Mouse (Mus musculus): ENCODE measurements around the gene St8sia1. TPM values are rescaled to one million over a fixed set of nuclear protein-coding genes. Genes with fewer than 3 reads are reported as not detected.

Gene St8sia1
- polyA plus RNA-seq, 1 experiment from 2014 or later: 2.7 TPM

- Histone ChIP-seq H3K36me3 (replicated peaks; ENCODE audit: control insufficient read depth, insufficient read depth, low read depth, low read length) (no peaks in the 10 kb centered on the region), H3K4me1 (ENCODE audit: control insufficient read depth, insufficient read depth, low read length) (no peaks in the 10 kb centered on the region), H3K4me3 (ENCODE audit: low read depth, low read length) (no peak overlapping the region), H3K9ac (replicated peaks; ENCODE audit: low read length) (no peak overlapping the region), H3K9me3 (replicated peaks; ENCODE audit: control insufficient read depth, low read length) (no peaks in the 10 kb centered on the region), H3K27ac (replicated peaks; ENCODE audit: low read depth, low read length) (no peak overlapping the region), H3K4me2 (ENCODE audit: low read depth, low read length) (no peak overlapping the region), H3K27me3 (ENCODE audit: control insufficient read depth, insufficient read depth, low read length) (no peaks in the 10 kb centered on the region)
- no peak for DNase-seq (ENCODE audit: low spot score)
- ATAC-seq (replicated peaks; ENCODE audit: insufficient number of reproducible peaks, low FRiP score, low TSS enrichment, low read depth): no peak
- 83% methylated on average over 4 of the region's 4 CpGs for WGBS
Observed at GRCm38 (mm10) chr6:142806326-142806725, 157.9 kb downstream of the St8sia1 start.

- H3K27ac ChIP-seq (replicated peaks; ENCODE audit: low read depth, low read length): no peak within 1 kb of the TSS
- no peak for ATAC-seq (replicated peaks; ENCODE audit: insufficient number of reproducible peaks, low FRiP score, low TSS enrichment, low read depth)
- H3K4me2 ChIP-seq (ENCODE audit: low read depth, low read length): no peak within 1 kb of the TSS
- no peak for DNase-seq (ENCODE audit: low spot score)
- H3K4me3 ChIP-seq (ENCODE audit: low read depth, low read length): no peak within 1 kb of the TSS
- H3K9me3 ChIP-seq (replicated peaks; ENCODE audit: control insufficient read depth, low read length): no peaks in the 10 kb centered on the region
- H3K9ac ChIP-seq (replicated peaks; ENCODE audit: low read length): no peak within 1 kb of the TSS
- no peaks in the 10 kb centered on the region for H3K4me1 ChIP-seq (ENCODE audit: control insufficient read depth, insufficient read depth, low read length)
- no peaks in the 10 kb centered on the region for H3K36me3 ChIP-seq (replicated peaks; ENCODE audit: control insufficient read depth, insufficient read depth, low read depth, low read length)
- H3K27me3 ChIP-seq (ENCODE audit: control insufficient read depth, insufficient read depth, low read length): no peaks in the 10 kb centered on the region
Observed at GRCm38 (mm10) chr6:142804402-142804801, 159.8 kb downstream of the St8sia1 start, which contains the start of gene Sult6b2. Gene Sult6b2, minus strand, starts transcription at chr6:142804502.

- H3K4me3 ChIP-seq (ENCODE audit: low read depth, low read length): no peak overlapping the region
- no peaks in the 10 kb centered on the region for H3K9me3 ChIP-seq (replicated peaks; ENCODE audit: control insufficient read depth, low read length)
- H3K9ac ChIP-seq (replicated peaks; ENCODE audit: low read length): no peak overlapping the region
- DNase-seq (ENCODE audit: low spot score) (peak; percentile 30), ATAC-seq (replicated peaks; ENCODE audit: insufficient number of reproducible peaks, low FRiP score, low TSS enrichment, low read depth) (peak; percentile 61; the same call in 1 of the 2 replicates)
- no peak overlapping the region for H3K4me2 ChIP-seq (ENCODE audit: low read depth, low read length)
- H3K4me1 ChIP-seq (ENCODE audit: control insufficient read depth, insufficient read depth, low read length): no peaks in the 10 kb centered on the region
- no peaks in the 10 kb centered on the region for H3K36me3 ChIP-seq (replicated peaks; ENCODE audit: control insufficient read depth, insufficient read depth, low read depth, low read length)
- H3K27me3 ChIP-seq (ENCODE audit: control insufficient read depth, insufficient read depth, low read length): no peaks in the 10 kb centered on the region
- WGBS: 29% methylated on average over 11 of the region's 11 CpGs
- no peak overlapping the region for H3K27ac ChIP-seq (replicated peaks; ENCODE audit: low read depth, low read length)
Observed at GRCm38 (mm10) chr6:142802617-142803525, 161.4 kb downstream of the St8sia1 start.

GRCm38 (mm10) chr6:142801687-142802086 lies 162.6 kb downstream of the St8sia1 start:
- Histone ChIP-seq H3K4me3 (ENCODE audit: low read depth, low read length) (no peak overlapping the region), H3K27me3 (ENCODE audit: control insufficient read depth, insufficient read depth, low read length) (no peaks in the 10 kb centered on the region), H3K36me3 (replicated peaks; ENCODE audit: control insufficient read depth, insufficient read depth, low read depth, low read length) (no peaks in the 10 kb centered on the region), H3K9ac (replicated peaks; ENCODE audit: low read length) (no peak overlapping the region), H3K4me2 (ENCODE audit: low read depth, low read length) (no peak overlapping the region), H3K27ac (replicated peaks; ENCODE audit: low read depth, low read length) (no peak overlapping the region), H3K4me1 (ENCODE audit: control insufficient read depth, insufficient read depth, low read length) (no peaks in the 10 kb centered on the region), H3K9me3 (replicated peaks; ENCODE audit: control insufficient read depth, low read length) (no peaks in the 10 kb centered on the region)
- ATAC-seq (replicated peaks; ENCODE audit: insufficient number of reproducible peaks, low FRiP score, low TSS enrichment, low read depth) (no peak), DNase-seq (ENCODE audit: low spot score) (no peak)
- 74% methylated on average over 5 of the region's 5 CpGs for WGBS

GRCm38 (mm10) chr6:142799704-142800374 lies 164.4 kb downstream of the St8sia1 start:
- 75% methylated on average over 7 of the region's 7 CpGs for WGBS
- ATAC-seq (replicated peaks; ENCODE audit: insufficient number of reproducible peaks, low FRiP score, low TSS enrichment, low read depth): no peak
- no peaks in the 10 kb centered on the region for H3K27me3 ChIP-seq (ENCODE audit: control insufficient read depth, insufficient read depth, low read length)

GRCm38 (mm10) chr6:142798837-142799236 lies 165.4 kb downstream of the St8sia1 start:
- no peak for DNase-seq (ENCODE audit: low spot score)
- H3K4me3 ChIP-seq (ENCODE audit: low read depth, low read length): no peak overlapping the region
- H3K27ac ChIP-seq (replicated peaks; ENCODE audit: low read depth, low read length): no peak overlapping the region
- no peaks in the 10 kb centered on the region for H3K4me1 ChIP-seq (ENCODE audit: control insufficient read depth, insufficient read depth, low read length)
- no peaks in the 10 kb centered on the region for H3K27me3 ChIP-seq (ENCODE audit: control insufficient read depth, insufficient read depth, low read length)
- ATAC-seq (replicated peaks; ENCODE audit: insufficient number of reproducible peaks, low FRiP score, low TSS enrichment, low read depth): no peak
- no peaks in the 10 kb centered on the region for H3K36me3 ChIP-seq (replicated peaks; ENCODE audit: control insufficient read depth, insufficient read depth, low read depth, low read length)
- no peaks in the 10 kb centered on the region for H3K9me3 ChIP-seq (replicated peaks; ENCODE audit: control insufficient read depth, low read length)
- 85% methylated on average over 9 of the region's 9 CpGs for WGBS
- H3K4me2 ChIP-seq (ENCODE audit: low read depth, low read length): no peak overlapping the region
- no peak overlapping the region for H3K9ac ChIP-seq (replicated peaks; ENCODE audit: low read length)

More at GRCm38 (mm10) chr6:142799704-142800374, 164.4 kb downstream of the St8sia1 start:
- Histone ChIP-seq H3K9ac (replicated peaks; ENCODE audit: low read length) (no peak overlapping the region), H3K4me1 (ENCODE audit: control insufficient read depth, insufficient read depth, low read length) (no peaks in the 10 kb centered on the region), H3K4me3 (ENCODE audit: low read depth, low read length) (no peak overlapping the region), H3K4me2 (ENCODE audit: low read depth, low read length) (no peak overlapping the region), H3K9me3 (replicated peaks; ENCODE audit: control insufficient read depth, low read length) (no peaks in the 10 kb centered on the region), H3K36me3 (replicated peaks; ENCODE audit: control insufficient read depth, insufficient read depth, low read depth, low read length) (no peaks in the 10 kb centered on the region), H3K27ac (replicated peaks; ENCODE audit: low read depth, low read length) (no peak overlapping the region)
- no peak for DNase-seq (ENCODE audit: low spot score)

GRCm38 (mm10) chr6:142797996-142798395 lies 166.3 kb downstream of the St8sia1 start:
- Histone ChIP-seq H3K4me2 (ENCODE audit: low read depth, low read length) (no peak overlapping the region), H3K27ac (replicated peaks; ENCODE audit: low read depth, low read length) (no peak overlapping the region), H3K4me1 (ENCODE audit: control insufficient read depth, insufficient read depth, low read length) (no peaks in the 10 kb centered on the region), H3K36me3 (replicated peaks; ENCODE audit: control insufficient read depth, insufficient read depth, low read depth, low read length) (no peaks in the 10 kb centered on the region), H3K27me3 (ENCODE audit: control insufficient read depth, insufficient read depth, low read length) (no peaks in the 10 kb centered on the region), H3K9ac (replicated peaks; ENCODE audit: low read length) (no peak overlapping the region), H3K4me3 (ENCODE audit: low read depth, low read length) (no peak overlapping the region), H3K9me3 (replicated peaks; ENCODE audit: control insufficient read depth, low read length) (no peaks in the 10 kb centered on the region)
- DNase-seq (ENCODE audit: low spot score) (no peak), ATAC-seq (replicated peaks; ENCODE audit: insufficient number of reproducible peaks, low FRiP score, low TSS enrichment, low read depth) (no peak)
- WGBS: 77% methylated on average over 1 of the region's 1 CpGs
